Mouse (Mus musculus): Measurements from ENCODE around the gene Lhx6.

Gene Lhx6

GRCm38 (mm10) chr2:36092748-36093147 lies 12.5 kb downstream of the Lhx6 start:
- no peak for DNase-seq

- DNase-seq = no peak
Observed at GRCm38 (mm10) chr2:36090853-36091741, 14.1 kb downstream of the Lhx6 start.

DNA sequence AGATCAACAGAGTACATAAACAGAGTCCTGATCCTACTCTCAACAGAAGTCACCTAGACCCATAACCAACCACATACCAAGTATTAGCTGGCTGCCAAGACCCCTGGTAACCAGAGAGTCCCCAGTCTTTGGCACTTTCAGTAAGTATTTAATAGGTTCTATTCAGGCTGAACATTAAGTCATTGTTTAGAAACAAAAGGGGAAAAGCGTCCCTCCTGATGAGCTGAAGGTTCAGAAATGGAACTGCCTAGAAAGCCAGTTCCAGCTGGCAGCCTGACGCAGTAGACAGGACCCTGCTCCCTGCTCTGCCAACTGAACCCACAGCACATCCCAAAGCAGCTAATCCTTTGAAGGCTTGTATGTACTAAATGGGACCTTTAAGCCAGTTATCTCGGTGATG lies 16.0 kb downstream of the Lhx6 start:
- no peak for DNase-seq

GRCm38 (mm10) chr2:36085041-36085440 lies 20.2 kb downstream of the Lhx6 start:
- no peak for DNase-seq

- no peak for DNase-seq
Observed at GRCm38 (mm10) chr2:36082802-36083580, 22.2 kb downstream of the Lhx6 start.

- DNase-seq = no peak
Observed at GRCm38 (mm10) chr2:36081446-36081845, 23.8 kb downstream of the Lhx6 start.

GRCm38 (mm10) chr2:36077160-36077761 lies 27.9 kb downstream of the Lhx6 start:
- no peak for DNase-seq

GRCm38 (mm10) chr2:36075210-36075609 lies 30.0 kb downstream of the Lhx6 start:
- no peak for DNase-seq

GRCm38 (mm10) chr2:36073781-36074180 lies 31.4 kb downstream of the Lhx6 start:
- no peak for DNase-seq

DNA sequence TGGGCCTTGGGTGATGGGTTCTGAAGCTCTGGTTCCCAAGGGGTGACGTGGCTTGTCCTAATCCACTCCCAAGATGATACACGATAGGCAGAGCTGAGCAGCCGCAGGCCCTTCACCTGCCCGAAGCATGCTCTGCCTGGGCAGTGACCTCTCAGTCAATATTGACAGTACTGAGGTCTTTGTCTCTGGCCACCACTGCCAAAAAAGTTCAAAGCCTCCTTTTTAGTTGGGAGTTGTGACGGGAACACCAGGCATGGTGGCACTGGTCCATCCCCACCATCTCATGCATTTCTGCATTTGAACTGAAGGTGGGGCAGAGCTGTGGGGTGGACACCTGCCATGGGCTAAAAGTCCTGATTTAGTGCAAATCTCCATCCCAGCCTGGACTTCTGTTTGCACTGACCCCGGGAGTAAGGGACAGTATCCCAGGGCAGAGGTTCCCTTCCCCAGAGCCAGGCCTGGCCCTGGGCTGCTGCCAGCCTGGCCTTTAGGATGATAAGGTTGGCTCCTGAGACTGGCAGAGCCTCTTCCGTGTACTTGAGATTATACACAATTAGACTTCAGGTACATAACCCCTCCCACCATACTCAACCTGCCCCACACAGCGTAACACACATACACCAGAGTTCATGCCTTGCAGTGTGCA lies 33.4 kb downstream of the Lhx6 start:
- no peak for DNase-seq

DNA sequence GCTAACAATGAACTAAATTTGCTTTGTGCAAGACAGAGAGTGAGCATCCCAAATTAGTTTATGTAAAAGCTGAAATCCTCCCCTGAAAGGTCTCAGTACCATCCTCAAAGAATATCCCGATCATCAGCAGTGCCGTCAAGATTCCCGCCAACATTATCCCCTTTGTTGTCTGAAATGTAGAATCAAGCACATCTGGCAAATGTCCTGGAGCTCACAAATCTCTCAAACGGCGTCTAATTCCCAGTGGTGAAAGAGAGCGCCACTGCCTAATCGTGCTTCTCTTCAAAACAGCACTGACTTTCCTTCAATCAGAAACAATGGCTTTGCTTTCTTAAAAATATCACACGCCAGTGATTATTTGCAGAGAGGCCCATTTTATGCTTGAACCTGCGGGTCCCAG lies 38.1 kb downstream of the Lhx6 start:
- no peak for DNase-seq

- DNase-seq = no peak
Observed at GRCm38 (mm10) chr2:36061409-36061808, 43.8 kb downstream of the Lhx6 start.

DNA sequence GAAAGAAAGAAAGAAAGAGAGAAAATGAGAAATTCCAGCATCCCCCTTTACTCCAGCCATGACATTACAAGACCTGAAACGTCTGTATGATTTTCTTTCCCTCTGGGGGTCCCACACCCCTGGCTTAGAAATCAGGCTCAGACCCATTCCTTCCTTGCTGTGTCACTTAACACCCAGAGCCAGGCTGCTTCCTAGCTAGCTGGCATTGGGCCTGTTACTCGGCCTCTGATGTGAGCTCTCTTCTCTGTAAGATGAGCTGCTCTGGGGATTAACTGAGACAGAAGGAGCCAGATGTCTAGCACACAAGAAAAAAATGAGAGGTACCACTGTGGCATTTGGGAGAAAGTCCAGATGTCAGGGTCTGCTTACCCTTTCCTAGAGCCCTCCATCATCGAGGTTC lies 49.0 kb downstream of the Lhx6 start:
- no peak for DNase-seq

GRCm38 (mm10) chr2:36053249-36053648 lies 52.0 kb downstream of the Lhx6 start:
- DNase-seq = no peak

DNA sequence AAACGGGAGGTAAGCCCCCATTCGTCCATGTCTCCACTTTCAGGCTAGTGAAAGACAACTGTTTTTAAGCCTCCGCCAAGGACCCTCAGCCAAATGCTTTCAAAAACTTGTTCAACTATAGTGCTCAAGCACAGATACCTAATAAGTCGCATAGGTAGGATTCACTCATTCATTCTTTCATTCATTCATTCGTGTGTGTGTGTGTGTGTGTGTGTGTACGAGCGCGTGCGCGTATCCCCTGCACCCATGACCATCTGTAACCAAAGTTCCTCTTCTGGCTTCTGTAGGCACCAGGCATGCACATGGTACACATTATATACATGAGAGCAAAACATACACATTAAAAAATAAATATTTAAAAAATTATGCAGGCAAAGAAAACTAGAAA lies 55.6 kb downstream of the Lhx6 start:
- DNase-seq = no peak

- DNase-seq = peak; percentile 99
Observed at GRCm38 (mm10) chr2:36048748-36049566, 56.3 kb downstream of the Lhx6 start, which contains the start of the genes Ndufa8 and Morn5. TSS of gene Ndufa8 (minus strand) at chr2:36049406. TSS of gene Morn5 (plus strand) at chr2:36049458.

DNA sequence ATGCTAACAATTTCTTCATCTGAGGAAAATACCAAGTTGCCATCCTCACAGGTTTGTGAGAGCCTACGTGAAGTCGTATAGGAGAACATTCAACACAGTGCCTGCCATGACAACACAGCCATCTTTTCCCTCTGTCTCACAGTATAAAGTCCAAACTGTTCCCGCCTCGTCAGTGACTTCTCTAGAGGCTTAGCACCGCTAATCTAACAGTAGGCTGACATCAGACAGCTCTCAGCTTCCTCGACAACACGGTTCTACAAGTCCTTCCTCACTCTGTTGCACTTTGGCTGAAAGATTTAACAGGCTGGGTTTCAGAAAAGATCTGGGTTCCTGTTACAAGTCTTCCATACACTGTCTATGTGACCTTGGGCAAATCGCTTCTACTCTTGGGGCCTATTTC lies 57.0 kb downstream of the Lhx6 start:
- DNase-seq = no peak

DNA sequence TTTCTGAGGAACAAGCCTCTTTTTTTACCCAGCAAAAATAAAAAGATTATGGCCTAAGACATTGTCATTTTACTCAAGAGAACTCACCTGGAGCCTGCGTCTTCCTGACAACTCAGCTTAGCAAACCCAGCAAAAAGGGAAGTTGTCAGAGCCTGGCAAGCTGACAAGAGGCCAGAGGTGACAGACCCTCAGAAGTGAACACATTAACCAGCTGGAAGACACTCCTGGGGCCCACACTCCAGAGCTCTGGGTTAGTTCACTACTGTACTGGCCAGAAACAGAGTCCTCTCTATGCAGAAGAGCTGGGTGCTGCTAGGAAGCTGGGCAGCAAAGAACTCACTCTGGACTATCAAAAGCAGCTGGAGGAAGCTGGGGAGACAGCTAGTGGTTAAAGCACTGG lies 64.3 kb downstream of the Lhx6 start:
- DNase-seq = no peak

DNA sequence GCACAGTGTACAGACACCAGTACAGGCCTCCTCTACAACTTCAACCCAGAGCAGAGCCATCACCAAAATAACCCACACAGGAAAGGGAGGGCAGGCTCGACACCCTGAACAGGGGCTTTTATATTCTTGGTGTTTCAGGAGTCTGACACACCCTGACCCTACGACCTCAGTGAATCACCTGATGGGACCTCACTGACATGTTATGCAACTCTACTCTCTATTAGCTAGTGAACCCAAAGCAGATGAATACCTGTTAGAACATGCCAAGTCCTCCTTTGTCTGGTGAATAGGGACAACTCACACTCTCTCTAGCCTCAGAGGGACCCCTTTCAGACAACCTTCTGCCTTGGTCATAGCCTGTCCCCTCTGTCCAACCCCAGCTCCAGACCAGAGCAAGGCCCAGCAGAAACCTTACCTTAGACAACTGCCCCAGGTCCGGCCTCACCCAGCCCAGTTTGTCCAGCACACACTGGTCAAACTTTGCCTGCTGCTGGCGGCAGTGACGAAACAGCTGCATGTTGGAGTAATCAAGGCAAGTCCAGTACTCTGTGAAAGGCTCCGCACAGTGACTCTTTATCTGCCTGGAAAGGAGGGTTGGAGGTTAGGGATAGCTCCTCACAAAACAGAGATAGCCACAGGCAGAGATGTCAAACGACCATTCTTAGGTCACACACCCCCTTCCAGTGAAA lies 65.8 kb downstream of the Lhx6 start:
- DNase-seq = no peak

DNA sequence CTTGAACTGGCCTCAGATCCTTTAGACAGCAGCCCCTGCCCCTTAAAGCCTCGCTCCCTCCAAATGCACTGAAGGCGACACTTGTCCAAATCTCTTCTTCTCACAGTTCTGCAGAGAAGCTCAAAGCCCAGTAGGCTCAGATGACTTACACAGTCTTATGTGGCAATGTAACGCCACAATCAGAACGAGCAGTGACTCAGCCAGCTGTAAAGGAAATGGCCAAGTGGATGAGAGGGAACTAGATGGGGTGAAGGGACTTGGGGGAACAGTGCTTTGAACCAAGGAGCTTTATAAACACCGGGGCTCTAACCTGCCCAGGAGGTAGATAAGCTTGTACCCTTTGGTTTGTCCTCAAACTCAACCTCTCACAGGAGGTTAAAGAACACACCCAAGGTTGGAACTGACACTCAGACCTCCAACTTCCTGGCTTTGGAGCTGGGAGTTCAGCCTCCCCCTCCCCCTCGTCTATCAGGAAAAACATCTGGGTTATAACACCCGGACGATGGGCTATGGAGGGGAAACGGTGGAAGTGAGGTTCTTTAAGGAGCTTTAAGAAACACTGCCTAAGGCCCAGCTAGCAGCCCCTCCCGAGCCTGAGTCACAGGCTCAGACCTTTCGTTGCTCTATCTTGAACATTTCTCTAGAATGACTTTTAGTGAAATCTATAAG lies 69.7 kb downstream of the Lhx6 start:
- DNase-seq = no peak

DNA sequence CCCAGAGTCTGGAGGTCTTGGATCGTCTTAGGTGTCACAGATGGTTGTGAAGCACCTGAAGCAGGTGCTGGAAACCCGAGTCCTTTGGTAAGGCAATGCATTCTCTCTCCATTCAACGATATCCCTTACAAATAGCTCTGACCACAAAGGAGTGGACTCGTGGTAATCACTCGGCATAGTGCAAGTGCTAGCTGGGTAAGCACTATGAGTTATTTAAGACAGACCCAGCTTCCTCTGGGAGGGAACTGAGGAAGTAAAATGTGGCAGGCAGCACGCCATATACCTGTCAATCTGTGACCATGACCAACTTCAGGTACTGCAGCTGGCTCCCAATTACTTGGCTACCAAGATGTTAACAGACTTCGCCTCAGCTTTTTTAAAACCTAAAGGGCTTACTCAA lies 70.3 kb downstream of the Lhx6 start:
- no peak for DNase-seq
